ENCODE assay signal across 8 mouse cellular contexts in the genomic region with DNA sequence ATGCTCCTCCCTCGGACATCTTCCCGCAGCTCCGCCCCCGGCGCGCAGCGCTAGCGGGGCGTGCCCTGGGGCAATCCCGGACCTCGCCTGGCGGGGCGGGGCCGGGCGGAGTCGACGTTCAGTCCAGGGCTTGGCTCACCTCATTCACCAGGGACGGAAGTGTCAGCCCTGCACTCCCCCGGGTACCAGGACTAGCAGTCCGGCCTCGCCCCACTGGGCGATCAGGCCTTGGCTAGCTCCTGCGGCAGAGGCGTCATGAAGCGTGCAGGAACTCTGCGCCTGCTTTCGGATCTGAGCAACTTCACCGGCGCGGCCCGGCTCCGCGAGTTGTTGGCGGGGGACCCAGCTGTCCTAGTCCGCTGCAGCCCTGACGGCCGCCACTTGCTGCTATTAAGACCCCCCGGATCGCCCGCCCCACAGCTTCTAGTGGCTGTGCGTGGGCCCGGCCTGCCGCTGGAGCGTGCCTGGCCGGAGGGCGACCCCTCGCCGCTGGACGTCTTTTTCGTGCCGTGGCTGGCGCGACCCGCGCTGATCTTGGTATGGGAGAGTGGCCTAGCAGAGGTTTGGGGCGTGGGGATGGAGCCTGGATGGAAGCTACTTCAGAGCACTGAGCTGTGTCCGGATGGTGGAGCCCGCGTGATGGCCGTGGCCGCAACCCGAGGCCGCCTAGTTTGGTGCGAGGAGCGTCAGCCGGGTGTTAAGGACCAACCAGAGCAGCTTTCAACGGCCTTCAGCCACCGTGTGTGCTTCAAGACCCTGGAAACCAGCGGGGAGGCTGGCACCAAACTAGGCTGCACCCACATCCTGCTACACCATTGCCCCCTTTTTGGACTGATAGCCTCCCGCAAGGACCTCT. TPM values are rescaled to one million over a fixed set of nuclear protein-coding genes. Genes with fewer than 3 reads are reported as not detected.
DNase-seq lines count a peak whose midpoint lies in the region; ATAC-seq lines count a peak whose summit lies in the region.

A gene (plus strand): TSS at position 138 of the 856 bp plus-strand sequence.

- ATAC-seq in hindbrain, embryonic 14.5 days (ENCODE audit: low FRiP score), result peak; percentile 54; the same call in 1 of the 2 replicates

- peak; percentile 91 for DNase-seq in Muller cell, postnatal 12 days (ENCODE audit: inconsistent ontology term)
- peak; percentile 77 to 83 for DNase-seq in cerebellum, postnatal 10 days
- peak; percentile 22 to 39 for DNase-seq in frontal cortex, postnatal 25 days (ENCODE audit: low spot score in 2 of 2)
- peak; percentile 51 for DNase-seq in hindbrain, embryonic 14.5 days (ENCODE audit: low spot score)
- peak; percentile 47 to 52 for DNase-seq in layer of hippocampus, postnatal 25 days (ENCODE audit: extremely low spot score in 1 of 2, low spot score in 1 of 2)
- peak; percentile 89 for DNase-seq in lung, postnatal 14 days
- DNase-seq in ovary, postnatal 36 days (ENCODE audit: low spot score), result peak; percentile 90
- peak; percentile 86 for DNase-seq in thymus, postnatal 25 days

- H3K4me3 ChIP-seq in hindbrain, embryonic 14.5 days (replicated peaks; ENCODE audit: low read length), result peak within 1 kb of the TSS; percentile 46

- peak within 1 kb of the TSS; percentile 89 for H3K4me2 ChIP-seq in hindbrain, embryonic 14.5 days (replicated peaks)

- peaks cover 17% of the 10 kb centered on the region; the same call in 1 of the 2 replicates for H3K27me3 ChIP-seq in hindbrain, embryonic 14.5 days (ENCODE audit: control insufficient read depth, insufficient read depth, low read length)

- peaks cover 13% of the 10 kb centered on the region for H3K4me1 ChIP-seq in hindbrain, embryonic 14.5 days (replicated peaks; ENCODE audit: control insufficient read depth, insufficient read depth, low read length)

- peak within 1 kb of the TSS; percentile 60 for H3K9ac ChIP-seq in hindbrain, embryonic 14.5 days

- no peaks in the 10 kb centered on the region for H3K36me3 ChIP-seq in hindbrain, embryonic 14.5 days (replicated peaks; ENCODE audit: control insufficient read depth, insufficient read depth)

- H3K9me3 ChIP-seq in hindbrain, embryonic 14.5 days (ENCODE audit: control insufficient read depth, low read length), result no peaks in the 10 kb centered on the region

- H3K27ac ChIP-seq in hindbrain, embryonic 14.5 days, result no peak within 1 kb of the TSS

- WGBS in hindbrain, embryonic 14.5 days, result 1% methylated on average over 70 of the region's 70 CpGs

RNA-seq across cellular contexts. Expression of the gene that starts here (rescaled TPM):
- polyA plus RNA-seq in hindbrain, embryonic 14.5 days (2014; fragmentation: Nextera tagmentation; extraction: Ambion mirVana), result 2.9 and 3.1 TPM in 2 replicates
- total RNA-seq in layer of hippocampus, postnatal 25 days (2021), result 1 to 10 TPM; 4.9 to 7.3 TPM

Comparison
In these comparisons a context has a peak if more than half of its experiments do, and no peak if none do; other contexts are left out.
1. DNase-seq: peak in every context shown above with its lines; median percentile 91 in Muller cell, postnatal 12 days; 90 in ovary, postnatal 36 days; 89 in lung, postnatal 14 days; 86 in thymus, postnatal 25 days; 80 in cerebellum, postnatal 10 days; 51 in hindbrain, embryonic 14.5 days; 50 in layer of hippocampus, postnatal 25 days; 30 in frontal cortex, postnatal 25 days.